Mouse (Mus musculus) cerebellum, adult 2 months (tissue): ENCODE results near the gene Tram2.

Source experiments
- CTCF ChIP-seq: fragments of 200-500 bp; IDR thresholded peaks from 2 replicates; pipeline ENCODE4 v1.5.1; 2011; ENCODE audit warnings: low read depth, mild to moderate bottlenecking, control low read depth, low read length, moderate library complexity, borderline replicate concordance; ENCODE audit not compliant: insufficient read depth
- POLR2A ChIP-seq: fragments of 200-500 bp; IDR thresholded peaks from 2 replicates; pipeline ENCODE4 v1.6.1; 2011; ENCODE audit warnings: low read length, control low read depth, borderline replicate concordance; ENCODE audit not compliant: insufficient read depth

GRCm38 (mm10) chr1:21069830-21070522 is 9.1 kb downstream of the Tram2 start:
- no peak for TF ChIP-seq POLR2A
- no peak for TF ChIP-seq CTCF
